Mouse (Mus musculus) gastrocnemius, postnatal 36 days (tissue): ENCODE results near the gene Sdccag8. TPM values are rescaled to one million over a fixed set of nuclear protein-coding genes. Genes with fewer than 3 reads are reported as not detected.

Experiments
- DNase-seq, 2 experiments: peaks; one replicate each; pipeline ENCODE4 v3.0.0; 2022
- intact Hi-C: fragments of 180-260 bp; cut with DNase I; formaldehyde crosslinking; loops from one replicate; pipeline ENCODE4 v1.15.1; 2025
- total RNA-seq, 2 experiments: library from RNA; stranded (reverse); gene quantifications; 2 replicates each; pipeline ENCODE4 v1.2.3; 2021

Gene Sdccag8
- total RNA-seq, 2 experiments from 2014 or later = 3.0 to 5.7 TPM

GRCm38 (mm10) chr1:176973356-176974088 lies 159.1 kb downstream of the Sdccag8 start:
- intact Hi-C loops = no loop called here
- DNase-seq = no peak

GRCm38 (mm10) chr1:176979235-176979634 lies 164.8 kb downstream of the Sdccag8 start:
- DNase-seq = no peak
- intact Hi-C loops = no loop called here

- intact Hi-C loops = no loop called here
- DNase-seq = no peak
Measured at GRCm38 (mm10) chr1:176980140-176980539, 165.7 kb downstream of the Sdccag8 start.

- DNase-seq = no peak
- intact Hi-C loops = no loop called here
Measured at GRCm38 (mm10) chr1:176980801-176981400, 166.4 kb downstream of the Sdccag8 start.

- DNase-seq = no peak
- intact Hi-C loops = no loop called here
Measured at GRCm38 (mm10) chr1:176981511-176981910, 167.1 kb downstream of the Sdccag8 start.

- no peak for DNase-seq
- intact Hi-C loops = no loop called here
Measured at GRCm38 (mm10) chr1:176982671-176983070, 168.2 kb downstream of the Sdccag8 start.

GRCm38 (mm10) chr1:176985691-176986090 lies 171.2 kb downstream of the Sdccag8 start:
- DNase-seq = no peak
- intact Hi-C loops = no loop called here

GRCm38 (mm10) chr1:176986275-176986674 lies 171.8 kb downstream of the Sdccag8 start:
- no peak for DNase-seq
- intact Hi-C loops = no loop called here

- intact Hi-C loops = no loop called here
- no peak for DNase-seq
Measured at GRCm38 (mm10) chr1:176986990-176987740, 172.7 kb downstream of the Sdccag8 start.

GRCm38 (mm10) chr1:176991473-176991872 lies 177.0 kb downstream of the Sdccag8 start:
- no peak for DNase-seq
- intact Hi-C loops = no loop called here

- intact Hi-C loops = no loop called here
- no peak for DNase-seq
Measured at GRCm38 (mm10) chr1:176992517-176992916, 178.1 kb downstream of the Sdccag8 start.

GRCm38 (mm10) chr1:176993141-176994010 lies 178.9 kb downstream of the Sdccag8 start:
- no peak for DNase-seq
- intact Hi-C loops = no loop called here

GRCm38 (mm10) chr1:176994087-176994486 lies 179.6 kb downstream of the Sdccag8 start:
- intact Hi-C loops = no loop called here

GRCm38 (mm10) chr1:176994707-176995418 lies 180.4 kb downstream of the Sdccag8 start:
- DNase-seq = no peak
- intact Hi-C loops = no loop called here

More at GRCm38 (mm10) chr1:176994087-176994486, 179.6 kb downstream of the Sdccag8 start:
- DNase-seq = no peak

- intact Hi-C loops = no loop called here
- no peak for DNase-seq
Measured at GRCm38 (mm10) chr1:176995419-176995775, 180.9 kb downstream of the Sdccag8 start.

GRCm38 (mm10) chr1:176996166-176996565 lies 181.7 kb downstream of the Sdccag8 start:
- no peak for DNase-seq
- intact Hi-C loops = no loop called here

- intact Hi-C loops = no loop called here
- DNase-seq = no peak
Measured at GRCm38 (mm10) chr1:176996630-176997201, 182.3 kb downstream of the Sdccag8 start.

- intact Hi-C loops = no loop called here
- DNase-seq = no peak
Measured at GRCm38 (mm10) chr1:176997254-176997653, 182.8 kb downstream of the Sdccag8 start.
